Mouse (Mus musculus) right cerebral cortex, postnatal 25 days (tissue): ENCODE measurements around the gene Slc7a7.
A peak's percentile ranks its signal among the peaks of the same experiment; 100 is the strongest.

Source experiments
- DNase-seq: peaks from one replicate; pipeline ENCODE4 v3.0.0; 2022

Slc7a7 gene

GRCm38 (mm10) chr14:54417623-54418081 is at the start of gene Slc7a7:
TSS of gene Slc7a7 (minus strand) at chr14:54417780.
- no peak for DNase-seq

GRCm38 (mm10) chr14:54464293-54465005 is 46.9 kb upstream of the Slc7a7 start:
- peak; percentile 17 for DNase-seq

GRCm38 (mm10) chr14:54463959-54464292 is 46.3 kb upstream of the Slc7a7 start, which contains the start of gene Lrp10:
TSS of gene Lrp10 (plus strand) at chr14:54464137.
- peak; percentile 87 for DNase-seq

- DNase-seq: no peak
These were observed 45.8 kb upstream of the Slc7a7 start for GRCm38 (mm10) chr14:54463108-54463958.

GRCm38 (mm10) chr14:54462146-54462545 is 44.6 kb upstream of the Slc7a7 start:
- DNase-seq: no peak

GRCm38 (mm10) chr14:54457907-54458569 is 40.5 kb upstream of the Slc7a7 start:
- DNase-seq: no peak

GRCm38 (mm10) chr14:54454669-54455528 is 37.3 kb upstream of the Slc7a7 start:
- DNase-seq: no peak

- DNase-seq: no peak
These were observed 36.0 kb upstream of the Slc7a7 start for GRCm38 (mm10) chr14:54453566-54453965.

DNA sequence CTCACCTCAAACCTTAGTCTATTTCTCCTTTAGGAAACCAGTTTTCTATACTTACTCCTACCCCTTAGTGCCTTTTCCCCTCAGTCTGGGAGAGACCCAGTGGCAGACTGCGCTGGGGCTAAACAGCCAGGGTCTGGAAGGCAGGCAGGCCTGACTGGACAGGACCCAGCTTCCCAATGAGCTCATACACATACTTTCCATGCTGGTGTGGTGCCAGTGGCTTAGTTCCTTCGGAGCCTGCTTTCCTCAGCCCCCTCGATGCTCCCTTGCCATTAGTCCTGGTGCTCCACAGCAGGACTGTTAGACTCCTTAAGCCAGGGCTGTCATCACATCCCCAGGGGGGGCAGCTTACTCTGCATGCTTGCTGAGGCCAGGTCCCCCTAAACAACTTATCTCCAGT is 27.9 kb upstream of the Slc7a7 start:
- no peak for DNase-seq

DNA sequence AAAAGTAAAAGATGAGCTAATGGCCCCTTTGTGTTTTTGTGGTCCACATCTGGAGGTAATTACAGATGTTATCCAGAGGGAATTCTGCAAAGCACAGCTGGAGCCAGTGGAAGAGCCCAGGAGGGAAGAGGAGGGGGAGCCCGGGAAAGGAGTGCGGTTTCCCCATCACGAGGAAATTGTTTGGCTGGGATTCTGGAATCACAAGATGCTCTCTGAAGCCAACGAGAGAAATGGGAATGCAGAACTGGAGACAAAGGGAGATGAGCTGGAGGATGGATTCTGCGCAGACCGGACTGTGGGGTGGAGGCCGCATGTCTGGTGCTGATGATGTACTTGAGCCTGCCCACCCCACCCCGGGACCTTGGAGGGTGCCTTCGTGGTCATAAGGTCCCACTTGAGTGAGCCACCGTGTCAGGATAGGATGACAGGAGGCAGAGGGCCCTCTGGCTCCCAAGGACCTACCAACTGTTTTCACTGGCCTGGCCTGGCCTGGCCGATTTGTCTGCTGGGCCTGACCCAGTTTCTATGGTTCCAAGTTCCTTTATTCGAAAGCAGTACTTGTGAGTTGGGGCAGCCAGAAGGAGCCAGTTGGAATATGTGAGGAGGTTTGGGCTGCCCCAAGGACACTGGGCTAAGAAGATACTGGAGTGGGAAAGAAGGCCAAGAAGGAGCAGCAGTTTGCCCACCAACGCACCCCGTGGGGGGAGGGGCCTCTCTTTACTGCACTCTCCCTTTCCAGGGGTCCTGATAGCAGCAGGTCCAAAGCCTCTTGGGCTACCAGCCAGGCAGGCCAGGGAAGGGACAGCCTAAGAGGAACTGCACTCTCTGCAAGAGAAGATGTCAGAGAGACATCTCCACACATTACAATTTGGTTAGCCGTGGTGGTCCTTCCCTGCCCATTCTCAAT is 26.4 kb upstream of the Slc7a7 start:
- no peak for DNase-seq

GRCm38 (mm10) chr14:54443196-54443595 is 25.6 kb upstream of the Slc7a7 start:
- DNase-seq: no peak

GRCm38 (mm10) chr14:54442548-54442947 is 25.0 kb upstream of the Slc7a7 start:
- no peak for DNase-seq

GRCm38 (mm10) chr14:54441365-54441764 is 23.8 kb upstream of the Slc7a7 start:
- DNase-seq: no peak

- DNase-seq: no peak
These were observed 23.0 kb upstream of the Slc7a7 start for GRCm38 (mm10) chr14:54440538-54440937.

DNA sequence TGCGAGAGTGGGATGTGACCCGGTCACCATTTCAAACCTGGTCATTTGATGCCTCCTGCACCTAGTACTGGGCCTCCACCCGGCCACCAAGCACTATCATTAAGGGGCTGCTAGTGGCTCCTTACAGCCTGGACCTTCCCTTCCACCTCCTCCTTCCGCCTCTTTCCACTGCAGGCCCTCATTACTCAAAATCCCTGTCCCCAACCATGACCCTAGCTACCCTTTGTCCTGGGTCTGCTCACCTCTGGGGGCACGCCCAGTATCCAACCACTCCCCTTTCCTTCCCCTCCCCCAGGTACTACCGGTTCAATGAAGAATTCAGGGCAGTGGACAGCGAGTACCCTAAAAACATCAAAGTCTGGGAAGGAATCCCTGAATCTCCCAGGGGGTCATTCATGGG is 22.0 kb upstream of the Slc7a7 start:
- DNase-seq: no peak

GRCm38 (mm10) chr14:54439155-54439554 is 21.6 kb upstream of the Slc7a7 start:
- DNase-seq: no peak

DNA sequence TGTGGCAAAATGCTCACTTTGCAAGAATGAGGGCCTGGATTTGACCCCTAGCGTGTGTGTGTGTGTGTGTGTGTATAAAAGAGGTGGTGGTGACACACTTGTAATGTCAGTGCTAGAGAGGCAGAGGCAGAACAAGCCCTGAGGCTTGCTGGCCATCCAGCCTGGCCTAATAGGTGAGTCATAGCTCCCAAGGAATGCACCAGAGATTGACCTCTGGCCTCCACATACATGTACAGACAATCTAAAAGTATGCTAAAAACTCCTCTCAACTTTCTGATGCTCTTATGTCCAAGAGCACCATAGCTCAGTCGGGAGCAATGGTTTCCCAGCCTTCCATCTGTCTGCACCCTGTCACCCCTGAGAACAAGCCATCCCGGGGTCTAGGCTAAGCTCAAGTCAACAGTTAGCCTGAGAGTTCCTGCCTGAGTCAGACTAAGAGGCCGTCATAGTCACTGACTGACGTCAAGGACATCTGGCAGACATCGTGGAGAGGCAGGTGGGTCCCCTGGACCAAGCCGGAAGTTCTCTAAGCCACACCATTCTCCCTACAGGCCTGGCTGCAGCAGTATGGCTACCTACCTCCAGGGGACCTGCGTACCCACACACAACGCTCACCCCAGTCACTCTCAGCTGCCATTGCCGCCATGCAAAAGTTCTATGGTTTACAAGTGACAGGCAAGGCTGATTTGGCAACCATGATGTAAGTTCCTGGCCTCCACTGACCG is 17.8 kb upstream of the Slc7a7 start:
- DNase-seq: no peak

DNA sequence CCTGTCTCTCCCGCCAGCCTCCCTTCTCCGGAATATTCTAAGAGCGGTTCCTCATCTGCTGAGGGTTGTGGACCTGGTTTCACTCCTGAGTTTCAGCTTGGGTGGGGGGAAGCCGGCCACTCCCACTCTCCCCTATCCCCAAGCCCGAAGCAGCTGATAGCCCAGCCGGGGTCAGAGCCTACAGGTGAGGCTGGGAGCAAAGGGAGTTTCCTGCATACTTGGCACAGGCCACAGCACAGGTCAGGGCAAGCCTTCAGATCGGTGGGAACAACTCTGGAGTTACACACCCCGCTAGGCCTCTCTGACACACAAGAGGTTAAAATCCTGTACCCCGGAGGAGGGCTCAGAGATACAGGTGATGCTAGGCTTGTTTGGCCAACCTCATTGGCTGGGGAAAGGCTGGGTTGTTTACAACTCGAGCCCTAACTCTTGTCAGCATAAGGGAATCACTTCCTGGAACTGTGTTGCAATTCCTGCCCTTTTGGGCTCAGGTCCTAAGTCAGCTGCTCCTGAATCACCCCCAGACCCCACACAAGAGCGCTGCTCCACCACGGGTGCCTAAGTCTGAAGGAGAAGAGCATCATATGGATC is 16.5 kb upstream of the Slc7a7 start:
- no peak for DNase-seq

GRCm38 (mm10) chr14:54432837-54433830 is 15.6 kb upstream of the Slc7a7 start:
- DNase-seq: no peak
